Comparison of ENCODE assay signal across 7 mouse cellular contexts in the genomic region with DNA sequence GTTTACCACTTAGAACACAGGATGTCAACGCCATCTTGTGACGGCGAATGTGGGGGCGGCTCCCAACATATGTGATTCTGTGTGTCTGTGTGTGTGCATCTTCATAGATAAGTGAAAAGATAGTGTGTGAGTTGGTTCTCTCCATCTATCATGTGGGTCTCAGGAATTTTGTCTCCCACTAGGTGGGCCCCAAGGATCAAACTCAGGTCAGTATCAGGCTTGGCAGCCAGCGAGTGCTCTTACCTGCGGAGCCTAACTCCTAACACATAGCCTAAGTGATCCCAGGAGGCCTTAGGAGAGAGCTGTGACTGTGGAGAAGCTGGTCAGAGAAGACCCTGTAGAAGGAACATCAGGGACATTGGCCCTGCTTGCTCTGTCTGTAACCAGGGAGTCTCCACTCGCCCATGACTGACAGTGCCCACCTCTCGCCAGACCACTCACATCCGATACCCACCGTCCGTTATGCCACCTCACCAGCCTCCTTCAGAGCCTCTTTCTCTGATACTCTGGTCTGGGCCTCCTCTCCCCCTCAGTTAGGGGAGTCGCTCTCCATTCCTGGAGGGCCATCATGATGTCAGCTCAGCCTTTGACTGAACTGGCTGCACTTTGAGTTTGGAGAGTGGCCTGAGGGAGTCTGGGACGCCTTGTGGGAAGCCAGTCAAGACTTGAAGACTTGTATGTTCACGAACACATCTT. TPM values are rescaled to one million over a fixed set of nuclear protein-coding genes. Genes with fewer than 3 reads are reported as not detected.
A peak's percentile ranks its signal among the peaks of the same experiment; 100 is the strongest.
DNase-seq lines count a peak whose midpoint lies in the region; ATAC-seq and TF ChIP-seq lines count a peak whose summit lies in the region.

No protein-coding gene starts in this region.

- H3K27ac ChIP-seq in spleen, adult 2 months (ENCODE audit: insufficient read depth, low read length): peak overlapping the region; percentile 97
- H3K27ac ChIP-seq in forebrain, embryonic 10.5 days: peak overlapping the region; percentile 73; the same call in 1 of the 2 replicates
- peak overlapping the region; percentile 91 for H3K27ac ChIP-seq in kidney, postnatal 0 days
- peak overlapping the region; percentile 70 for H3K27ac ChIP-seq in neural tube, embryonic 13.5 days (replicated peaks)

- peak overlapping the region; percentile 56; the same call in 1 of the 2 replicates for H3K4me2 ChIP-seq in kidney, postnatal 0 days (ENCODE audit: low read length)
- peak overlapping the region; percentile 53 for H3K4me2 ChIP-seq in neural tube, embryonic 13.5 days

- peaks cover 1% of the 10 kb centered on the region; the same call in 1 of the 2 replicates for H3K36me3 ChIP-seq in spleen, adult 2 months (ENCODE audit: control insufficient read depth, insufficient read depth, low read length)
- peaks cover 12% of the 10 kb centered on the region for H3K36me3 ChIP-seq in forebrain, embryonic 10.5 days (replicated peaks)
- H3K36me3 ChIP-seq in kidney, postnatal 0 days (ENCODE audit: insufficient read depth, low read length): no peaks in the 10 kb centered on the region
- H3K36me3 ChIP-seq in neural tube, embryonic 13.5 days: 0 out of 2 replicates have a peak, but pooled peaks cover 8% of the 10 kb centered on the region

- 53% methylated on average over 14 of the region's 14 CpGs for WGBS in spleen, adult 2 months
- WGBS in forebrain, embryonic 10.5 days: 73% methylated on average over 14 of the region's 14 CpGs
- WGBS in kidney, postnatal 0 days: 64% methylated on average over 14 of the region's 14 CpGs
- WGBS in neural tube, embryonic 13.5 days: 72% methylated on average over 14 of the region's 14 CpGs

- H3K9me3 ChIP-seq in forebrain, embryonic 10.5 days: no peaks in the 10 kb centered on the region; the same call in 1 of the 2 replicates
- no peaks in the 10 kb centered on the region for H3K9me3 ChIP-seq in kidney, postnatal 0 days (replicated peaks; ENCODE audit: low read length)
- no peaks in the 10 kb centered on the region for H3K9me3 ChIP-seq in neural tube, embryonic 13.5 days

- TF ChIP-seq CTCF in spleen, adult 2 months (IDR thresholded peaks at IDR 0.05; ENCODE audit: extremely low read depth, insufficient read depth, insufficient read length, insufficient replicate concordance): no peak
- no peak for TF ChIP-seq CTCF in kidney, postnatal 0 days (IDR thresholded peaks at IDR 0.05; ENCODE audit: low read depth)

- peaks cover 2% of the 10 kb centered on the region; the same call in 1 of the 2 replicates for H3K4me1 ChIP-seq in spleen, adult 2 months (ENCODE audit: control insufficient read depth, insufficient read depth, insufficient read length)
- H3K4me1 ChIP-seq in forebrain, embryonic 10.5 days: peaks cover 30% of the 10 kb centered on the region
- no peaks in the 10 kb centered on the region for H3K4me1 ChIP-seq in kidney, postnatal 0 days (replicated peaks; ENCODE audit: insufficient read depth, low read length)
- H3K4me1 ChIP-seq in neural tube, embryonic 13.5 days (replicated peaks): peaks cover 25% of the 10 kb centered on the region

- TF ChIP-seq POLR2A in spleen, adult 2 months (IDR thresholded peaks at IDR 0.05; ENCODE audit: low read depth, low read length): no peak; the same call in 1 of the 2 replicates

- peak overlapping the region; percentile 60 for H3K4me3 ChIP-seq in spleen, adult 2 months (ENCODE audit: extremely low read depth, insufficient read depth, insufficient read length)
- H3K4me3 ChIP-seq in forebrain, embryonic 10.5 days: peak overlapping the region; percentile 40
- H3K4me3 ChIP-seq in kidney, postnatal 0 days (replicated peaks; ENCODE audit: low read depth, low read length): peak overlapping the region; percentile 22; the same call in 1 of the 2 replicates
- peak overlapping the region; percentile 39 for H3K4me3 ChIP-seq in neural tube, embryonic 13.5 days

- DNase-seq in spleen, adult 2 months (ENCODE audit: low read depth in 1 of 2, low spot score in 2 of 2): peak in 1 of 2 experiments; percentile 42
- DNase-seq in spleen, postnatal 4 days (ENCODE audit: low spot score in 2 of 2): no peak
- no peak for DNase-seq in forebrain, embryonic 10.5 days (ENCODE audit: extremely low spot score, low spot score)
- peak; percentile 27 for DNase-seq in kidney, postnatal 0 days (ENCODE audit: low spot score)
- DNase-seq in gastrocnemius, postnatal 10 days: no peak
- no peak for DNase-seq in layer of hippocampus, adult 8-10 months (ENCODE audit: low spot score in 2 of 2)

- no peaks in the 10 kb centered on the region for H3K27me3 ChIP-seq in spleen, adult 2 months (ENCODE audit: control insufficient read depth, insufficient read depth, low read length)
- H3K27me3 ChIP-seq in forebrain, embryonic 10.5 days (ENCODE audit: poor library complexity, severe bottlenecking): no peaks in the 10 kb centered on the region
- no peaks in the 10 kb centered on the region for H3K27me3 ChIP-seq in kidney, postnatal 0 days (ENCODE audit: insufficient read depth, low read length)
- no peaks in the 10 kb centered on the region for H3K27me3 ChIP-seq in neural tube, embryonic 13.5 days

- no peak; the same call in 1 of the 2 replicates for ATAC-seq in kidney, postnatal 0 days (replicated peaks; ENCODE audit: low FRiP score, low read depth)
- peak; percentile 30; the same call in 1 of the 2 replicates for ATAC-seq in neural tube, embryonic 13.5 days (ENCODE audit: low read depth)

- H3K9ac ChIP-seq in kidney, postnatal 0 days (ENCODE audit: low read depth, low read length): peak overlapping the region; percentile 52; the same call in 1 of the 2 replicates
- peak overlapping the region; percentile 64 for H3K9ac ChIP-seq in neural tube, embryonic 13.5 days

RNA-seq across cellular contexts. Expression of a gene that starts 3.1 kb away (rescaled TPM):
- 0.83 and 2.9 TPM in 2 replicates for polyA plus RNA-seq in spleen, adult 2 months (2012; rRNA removed)
- polyA plus RNA-seq in forebrain, embryonic 10.5 days (2016; fragmentation: Nextera tagmentation; extraction: Ambion mirVana): 7.3 and 7.8 TPM in 2 replicates
- polyA plus RNA-seq in kidney, postnatal 0 days (2015; fragmentation: Nextera tagmentation; extraction: Ambion mirVana): 2.7 and 3.1 TPM in 2 replicates
- polyA plus RNA-seq in neural tube, embryonic 13.5 days (2015; fragmentation: Nextera tagmentation; extraction: Ambion mirVana): 6.4 and 7.0 TPM in 2 replicates
- total RNA-seq in gastrocnemius, postnatal 10 days (2021): under 1 TPM; 0.70 to 0.89 TPM
- total RNA-seq in layer of hippocampus, adult 8-10 months (2022): 1 to 10 TPM; 2.8 to 5.2 (median 3.4) TPM

RNA-seq across cellular contexts. Expression of a gene that starts 28.6 kb away (rescaled TPM):
- 0.79 and 1.2 TPM in 2 replicates for polyA plus RNA-seq in spleen, adult 2 months (2012; rRNA removed)
- 1.3 and 2.2 TPM in 2 replicates for polyA plus RNA-seq in forebrain, embryonic 10.5 days (2016; fragmentation: Nextera tagmentation; extraction: Ambion mirVana)
- polyA plus RNA-seq in kidney, postnatal 0 days (2015; fragmentation: Nextera tagmentation; extraction: Ambion mirVana): 5.2 and 5.7 TPM in 2 replicates
- 2.1 and 2.2 TPM in 2 replicates for polyA plus RNA-seq in neural tube, embryonic 13.5 days (2015; fragmentation: Nextera tagmentation; extraction: Ambion mirVana)
- 1 to 10 TPM; 2.6 to 3.2 TPM for total RNA-seq in gastrocnemius, postnatal 10 days (2021)
- 10 to 100 TPM; 17.8 to 23.3 (median 21.1) TPM for total RNA-seq in layer of hippocampus, adult 8-10 months (2022)
